Mouse (Mus musculus): ENCODE measurements around the gene Pyy.

GRCm38 (mm10) chr11:102083193-102083592 is 24.4 kb downstream of the Pyy start:
- TF ChIP-seq CTCF (IDR thresholded peaks at IDR 0.05; ENCODE audit: low read depth, low read length): no peak
- no peak for TF ChIP-seq POLR2AphosphoS5 (IDR thresholded peaks at IDR 0.05; ENCODE audit: insufficient replicate concordance, low read depth, low read length)
- no peak for TF ChIP-seq TAL1 (conservative IDR thresholded peaks at IDR 0.05; ENCODE audit: low read depth, low read length)
- TF ChIP-seq GATA2 (IDR thresholded peaks at IDR 0.05; ENCODE audit: borderline replicate concordance, low read depth, low read length): no peak
